In genomic region chr13:84783017-84783937, GRCm38 (mm10) we compare ENCODE assay signal across 13 mouse cellular contexts.
A peak's percentile ranks its signal among the peaks of the same experiment; 100 is the strongest.
DNase-seq lines count a peak whose midpoint lies in the region; ATAC-seq and TF ChIP-seq lines count a peak whose summit lies in the region.
"Had no signal": no experiment of that assay in that cellular context is flagged by ENCODE, and none has a peak within 500 bp of the region (broad histone marks: within the 10 kb centered on the region; RNA-seq: fewer than 3 reads in every experiment).

No protein-coding gene starts in this region.

- intact Hi-C loops in gastrocnemius, postnatal 36 days (cut with DNase I): no loop called here

- TF ChIP-seq CTCF in brain, embryonic 14.5 days (IDR thresholded peaks at IDR 0.05; ENCODE audit: borderline replicate concordance, extremely low read depth, insufficient read depth, insufficient read length): no peak

- ATAC-seq in hindbrain, embryonic 11.5 days (ENCODE audit: low FRiP score): peak; percentile 95
- ATAC-seq in hindbrain, embryonic 12.5 days (ENCODE audit: low FRiP score): peak; percentile 98
- peak; percentile 97 for ATAC-seq in neural tube, embryonic 12.5 days (ENCODE audit: low FRiP score, low read depth)
- no peak for ATAC-seq in CD4-positive, CD25-positive, alpha-beta regulatory T cell, adult 4 months
- ATAC-seq: activated CD4-positive, CD25-positive, alpha-beta regulatory T cell, adult 4 months had no signal

- DNase-seq in hindbrain, embryonic 11.5 days (ENCODE audit: low spot score): peak; percentile 39
- DNase-seq in hindbrain, embryonic 10.5 days (ENCODE audit: low spot score): no peak
- peak; percentile 99 for DNase-seq in brain, embryonic 14.5 days (ENCODE audit: low read depth)
- no peak for DNase-seq in yolk sac, embryonic 10.5 days (ENCODE audit: low spot score)
- DNase-seq in gastrocnemius, postnatal 36 days: no peak
- DNase-seq: kidney, adult 2 months; right cerebral cortex, postnatal 4 days had no signal

- H3K27ac ChIP-seq in hindbrain, embryonic 11.5 days (ENCODE audit: low read depth, low read length): no peak overlapping the region
- H3K27ac ChIP-seq in hindbrain, embryonic 10.5 days: no peak overlapping the region
- peak overlapping the region; percentile 72 for H3K27ac ChIP-seq in hindbrain, embryonic 12.5 days
- no peak overlapping the region for H3K27ac ChIP-seq in neural tube, embryonic 12.5 days
- H3K27ac ChIP-seq: liver, embryonic 15.5 days had no signal

- no peaks in the 10 kb centered on the region for H3K36me3 ChIP-seq in hindbrain, embryonic 11.5 days (ENCODE audit: control insufficient read depth, insufficient read depth, low read length)
- H3K36me3 ChIP-seq in hindbrain, embryonic 10.5 days: no peaks in the 10 kb centered on the region
- H3K36me3 ChIP-seq in hindbrain, embryonic 12.5 days: no peaks in the 10 kb centered on the region
- H3K36me3 ChIP-seq in neural tube, embryonic 12.5 days: no peaks in the 10 kb centered on the region
- H3K36me3 ChIP-seq: heart, embryonic 12.5 days; liver, embryonic 15.5 days had no signal

- H3K9me3 ChIP-seq in hindbrain, embryonic 11.5 days (ENCODE audit: control insufficient read depth, low read length): no peaks in the 10 kb centered on the region
- H3K9me3 ChIP-seq in hindbrain, embryonic 10.5 days: no peaks in the 10 kb centered on the region
- no peaks in the 10 kb centered on the region for H3K9me3 ChIP-seq in hindbrain, embryonic 12.5 days (replicated peaks)
- H3K9me3 ChIP-seq in neural tube, embryonic 12.5 days: no peaks in the 10 kb centered on the region
- H3K9me3 ChIP-seq: heart, embryonic 12.5 days; liver, embryonic 15.5 days had no signal

- no peak for TF ChIP-seq POLR2A in brain, embryonic 14.5 days (IDR thresholded peaks at IDR 0.05; ENCODE audit: borderline replicate concordance, extremely low read depth, insufficient read depth, insufficient read length, poor library complexity, severe bottlenecking)

- no peaks in the 10 kb centered on the region for H3K4me1 ChIP-seq in hindbrain, embryonic 11.5 days (replicated peaks; ENCODE audit: control insufficient read depth, insufficient read depth, low read length)
- peaks cover 17% of the 10 kb centered on the region for H3K4me1 ChIP-seq in hindbrain, embryonic 10.5 days (replicated peaks)
- peaks cover 7% of the 10 kb centered on the region for H3K4me1 ChIP-seq in hindbrain, embryonic 12.5 days
- H3K4me1 ChIP-seq in neural tube, embryonic 12.5 days: peaks cover 2% of the 10 kb centered on the region; the same call in 1 of the 2 replicates
- H3K4me1 ChIP-seq: heart, embryonic 12.5 days; liver, embryonic 15.5 days had no signal

- WGBS in hindbrain, embryonic 11.5 days: 16% methylated on average over 4 of the region's 4 CpGs
- WGBS in hindbrain, embryonic 10.5 days: 22% methylated on average over 4 of the region's 4 CpGs
- 15% methylated on average over 4 of the region's 4 CpGs for WGBS in hindbrain, embryonic 12.5 days
- WGBS in neural tube, embryonic 12.5 days: 12% methylated on average over 4 of the region's 4 CpGs

- no peak overlapping the region for H3K4me3 ChIP-seq in hindbrain, embryonic 11.5 days (ENCODE audit: low read depth, low read length)
- no peak overlapping the region for H3K4me3 ChIP-seq in hindbrain, embryonic 10.5 days
- H3K4me3 ChIP-seq in hindbrain, embryonic 12.5 days: no peak overlapping the region
- H3K4me3 ChIP-seq in neural tube, embryonic 12.5 days: no peak overlapping the region
- H3K4me3 ChIP-seq: heart, embryonic 12.5 days; liver, embryonic 15.5 days had no signal

- no peak overlapping the region for H3K9ac ChIP-seq in hindbrain, embryonic 11.5 days (ENCODE audit: low read depth, low read length)
- H3K9ac ChIP-seq in hindbrain, embryonic 12.5 days: no peak overlapping the region
- H3K9ac ChIP-seq in neural tube, embryonic 12.5 days: no peak overlapping the region
- H3K9ac ChIP-seq: heart, embryonic 12.5 days; liver, embryonic 15.5 days had no signal

- H3K27me3 ChIP-seq in hindbrain, embryonic 11.5 days (ENCODE audit: control insufficient read depth, insufficient read depth, low read length): no peaks in the 10 kb centered on the region
- H3K27me3 ChIP-seq in hindbrain, embryonic 10.5 days (ENCODE audit: insufficient read depth, poor library complexity, severe bottlenecking): no peaks in the 10 kb centered on the region
- no peaks in the 10 kb centered on the region for H3K27me3 ChIP-seq in hindbrain, embryonic 12.5 days
- no peaks in the 10 kb centered on the region for H3K27me3 ChIP-seq in neural tube, embryonic 12.5 days (replicated peaks)
- H3K27me3 ChIP-seq: heart, embryonic 12.5 days; liver, embryonic 15.5 days had no signal

- no peak overlapping the region for H3K4me2 ChIP-seq in hindbrain, embryonic 11.5 days (replicated peaks; ENCODE audit: low read depth, low read length)
- no peak overlapping the region for H3K4me2 ChIP-seq in hindbrain, embryonic 12.5 days (replicated peaks)
- no peak overlapping the region for H3K4me2 ChIP-seq in neural tube, embryonic 12.5 days (replicated peaks)
- H3K4me2 ChIP-seq: heart, embryonic 12.5 days; liver, embryonic 15.5 days had no signal

Comparison
In these comparisons a context has a peak if more than half of its experiments do, and no peak if none do; other contexts are left out.
1. DNase-seq: peak in hindbrain, embryonic 11.5 days (single experiment) and brain, embryonic 14.5 days (single experiment); none in hindbrain, embryonic 10.5 days (single experiment), yolk sac, embryonic 10.5 days (single experiment) and gastrocnemius, postnatal 36 days (0 of 2).